Mouse (Mus musculus) MEL (cell line): ENCODE results near the gene Chpf.

Experiments used
- CTCF ChIP-seq, 3 experiments: IDR thresholded peaks in 2 of 3; conservative IDR thresholded peaks in 1 of 3; 2 replicates each; pipeline ENCODE4 v1.5.1; 2011 to 2012; ENCODE audit warnings: low read length in 3 of 3, low read depth in 2 of 3, mild to moderate bottlenecking in 2 of 3, improper control_type of control experiment in 1 of 3, inconsistent platforms in 1 of 3, mixed read lengths in 1 of 3, moderate library complexity in 1 of 3; ENCODE audit not compliant: control insufficient read depth in 1 of 3, insufficient read depth in 1 of 3, poor library complexity in 1 of 3, severe bottlenecking in 1 of 3
- GATA1 ChIP-seq: IDR thresholded peaks from 2 replicates; pipeline ENCODE4 v1.6.1; 2011; ENCODE audit warnings: low read depth, low read length, improper control_type of control experiment
- MAX ChIP-seq: IDR thresholded peaks from 2 replicates; pipeline ENCODE4 v1.6.1; 2011; ENCODE audit warnings: low read length, improper control_type of control experiment
- MXI1 ChIP-seq: IDR thresholded peaks from 2 replicates; pipeline ENCODE4 v1.6.1; 2011; ENCODE audit warnings: mild to moderate bottlenecking, low read depth, low read length, improper control_type of control experiment
- NELFE ChIP-seq: IDR thresholded peaks from 2 replicates; pipeline ENCODE4 v1.6.1; 2011; ENCODE audit warnings: low read depth, low read length, improper control_type of control experiment
- POLR2A ChIP-seq, 2 experiments: IDR thresholded peaks; 2 replicates each; pipeline ENCODE4 v1.6.1; 2011 to 2012; ENCODE audit warnings: low read length in 2 of 2, mild to moderate bottlenecking in 2 of 2, control low read depth in 1 of 2, improper control_type of control experiment in 1 of 2, low read depth in 1 of 2, moderate library complexity in 1 of 2; ENCODE audit not compliant: control insufficient read depth in 1 of 2, insufficient read depth in 1 of 2, poor library complexity in 1 of 2
- SIN3A ChIP-seq: IDR thresholded peaks from 2 replicates; pipeline ENCODE4 v1.6.1; 2012; ENCODE audit warnings: low read length, improper control_type of control experiment, inconsistent platforms
- ZC3H11A ChIP-seq: IDR thresholded peaks from 2 replicates; pipeline ENCODE4 v1.6.1; 2012; ENCODE audit warnings: low read depth, mild to moderate bottlenecking, inconsistent platforms, low read length, improper control_type of control experiment

GRCm38 (mm10) chr1:75445751-75446611, 33.1 kb downstream of the Chpf start:
- TF ChIP-seq POLR2A (IDR thresholded peaks at IDR 0.05; ENCODE audit: control insufficient read depth in 1 of 2, insufficient read depth in 1 of 2, low read depth in 1 of 2, low read length in 2 of 2, poor library complexity in 1 of 2) (peak in 1 of 2 experiments; percentile 20; a peak in 1 of 4 replicates), SIN3A (0 out of 2 replicates have a peak, but pooled peaks have one; percentile 2), NELFE (no peak), MXI1 (no peak), GATA1 (peak; percentile 51; the same call in 1 of the 2 replicates), MAX (no peak), ZC3H11A (peak; percentile 66), CTCF (IDR thresholded peaks at IDR 0.05 in 2 of 3, conservative IDR thresholded peaks at IDR 0.05 in 1 of 3; ENCODE audit: control insufficient read depth in 1 of 3, insufficient read depth in 1 of 3, low read depth in 2 of 3, low read length in 3 of 3, poor library complexity in 1 of 3, severe bottlenecking in 1 of 3) (peak; percentile 89 to 98 (median 94))
